Mouse (Mus musculus) brain, embryonic 14.5 days (tissue): Measurements from ENCODE around the gene Gm12216.

Experiments
- CTCF ChIP-seq: fragments of 200-500 bp; IDR thresholded peaks from 2 replicates; pipeline ENCODE4 v1.5.1; 2012; ENCODE audit warnings: inconsistent platforms, mild to moderate bottlenecking, moderate library complexity, borderline replicate concordance; ENCODE audit not compliant: insufficient read depth, insufficient read length; ENCODE audit errors: extremely low read depth
- POLR2A ChIP-seq: fragments of 200-500 bp; IDR thresholded peaks from 2 replicates; pipeline ENCODE4 v1.6.1; 2012; ENCODE audit warnings: mild to moderate bottlenecking, inconsistent platforms, borderline replicate concordance; ENCODE audit not compliant: poor library complexity, insufficient read depth, insufficient read length, severe bottlenecking; ENCODE audit errors: extremely low read depth

DNA sequence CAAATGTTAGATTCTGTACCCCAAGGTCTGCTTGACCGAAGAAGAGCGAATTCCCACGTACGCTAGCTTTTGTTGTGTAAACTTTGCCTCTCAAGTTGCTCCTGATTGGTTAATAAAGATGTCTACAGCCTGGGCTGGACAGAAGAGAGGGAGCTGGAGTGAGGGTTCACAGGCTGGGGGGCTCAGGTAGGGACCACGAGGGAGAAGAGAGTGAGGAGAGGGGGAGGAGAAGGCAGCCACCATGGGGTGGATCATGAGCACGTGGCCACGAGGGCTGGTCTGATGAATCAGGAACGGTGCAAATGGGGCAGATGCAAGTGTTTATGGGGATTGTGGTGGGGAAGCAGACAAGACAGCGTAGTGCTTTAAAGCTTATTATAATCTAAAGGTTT, 45.5 kb upstream of the Gm12216 start:
- TF ChIP-seq CTCF (no peak), POLR2A (no peak)
